Mouse (Mus musculus): ENCODE measurements around the gene Polr2l.

The Polr2l gene

DNA sequence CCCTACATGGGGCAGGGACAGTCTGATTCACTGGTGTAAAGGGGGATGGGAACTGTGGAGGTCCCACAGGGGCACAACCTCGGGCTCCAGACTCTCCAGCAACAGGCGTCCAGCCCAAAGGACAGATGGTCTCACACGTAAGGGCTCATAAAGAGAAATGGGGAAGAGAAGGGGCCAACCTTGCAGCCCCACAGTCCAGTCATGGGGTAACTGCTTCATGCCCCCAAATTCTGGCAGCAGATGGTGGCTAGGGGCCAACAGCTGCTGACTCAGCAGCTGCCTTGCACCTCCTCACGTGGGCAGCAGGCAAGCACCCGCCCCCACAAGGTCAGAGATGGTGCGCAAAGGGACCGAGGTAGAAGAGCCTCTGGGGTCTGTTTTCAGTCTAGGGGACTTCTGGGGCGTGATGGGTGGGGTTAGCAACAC, 42.7 kb downstream of the Polr2l start:
- no peak for DNase-seq (ENCODE audit: low spot score)

GRCm38 (mm10) chr7:141431434-141432185, 43.3 kb downstream of the Polr2l start:
- no peak for DNase-seq (ENCODE audit: low spot score)

DNA sequence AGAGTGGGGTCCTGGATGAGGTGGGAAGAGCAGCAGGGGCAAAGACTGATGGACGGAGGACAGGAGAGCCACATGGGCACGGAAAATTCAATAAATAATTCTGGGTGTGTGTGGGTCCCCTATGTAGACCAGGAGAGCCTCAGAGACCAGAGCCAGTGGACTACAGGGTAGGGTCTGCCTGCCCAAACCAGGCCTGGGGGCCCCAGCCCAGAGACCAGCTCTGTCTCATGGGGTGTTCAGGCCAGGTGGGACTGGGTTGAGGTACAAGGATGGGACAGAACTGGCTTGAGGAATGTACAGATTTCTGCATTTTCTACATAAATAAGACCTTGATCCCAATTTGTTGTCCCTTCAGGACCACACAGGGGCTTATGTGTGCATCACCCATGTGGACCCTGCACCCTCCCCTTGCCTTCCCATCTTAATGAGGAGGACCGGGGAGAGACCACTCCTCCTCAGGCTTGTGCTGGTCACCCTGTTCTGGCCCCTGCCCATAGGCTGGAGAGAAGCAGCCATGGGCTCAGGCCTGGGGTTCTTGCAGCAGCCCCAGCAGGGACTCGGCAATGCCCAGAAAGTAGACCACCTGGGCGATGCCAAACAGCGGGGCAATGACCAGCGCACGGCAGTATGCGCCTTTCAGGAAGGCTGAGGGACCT, 44.2 kb downstream of the Polr2l start:
- no peak for DNase-seq (ENCODE audit: low spot score)

DNA sequence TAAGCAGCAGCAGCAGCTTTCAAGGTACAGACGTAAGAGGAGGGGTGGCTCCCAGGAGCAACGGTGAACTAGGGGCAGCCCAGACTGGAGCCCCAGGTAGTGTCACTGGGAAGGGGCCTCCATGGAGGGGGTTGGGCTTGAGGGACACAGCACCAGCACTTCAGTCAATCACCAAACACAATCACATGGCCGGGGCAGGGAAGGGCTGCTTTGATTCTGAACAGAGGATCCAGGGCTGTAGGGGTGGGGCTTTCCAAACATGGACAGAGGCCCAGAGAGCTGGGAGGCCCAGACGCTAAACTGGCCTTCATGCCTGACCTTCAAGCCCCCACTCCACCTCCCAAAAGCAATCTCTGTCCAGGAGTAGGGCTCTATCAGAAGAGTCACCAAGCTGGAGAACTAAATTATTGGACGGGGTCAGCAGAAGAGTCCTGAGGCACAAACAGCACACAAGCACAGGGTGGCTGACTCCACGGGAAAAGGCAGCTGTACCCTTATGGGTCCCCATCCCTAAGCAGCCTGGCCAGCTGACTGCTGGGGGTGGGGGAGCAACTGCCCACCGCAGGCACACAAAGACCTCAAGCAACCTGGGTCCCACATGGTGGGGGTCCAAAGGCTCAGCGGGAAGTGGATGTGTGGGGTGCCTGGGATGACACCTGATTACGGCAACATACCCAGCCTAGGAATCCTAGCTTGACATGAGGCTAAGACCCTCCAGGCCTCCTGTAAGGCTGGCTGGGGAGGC, 44.9 kb downstream of the Polr2l start:
- DNase-seq (ENCODE audit: low spot score) = no peak

DNA sequence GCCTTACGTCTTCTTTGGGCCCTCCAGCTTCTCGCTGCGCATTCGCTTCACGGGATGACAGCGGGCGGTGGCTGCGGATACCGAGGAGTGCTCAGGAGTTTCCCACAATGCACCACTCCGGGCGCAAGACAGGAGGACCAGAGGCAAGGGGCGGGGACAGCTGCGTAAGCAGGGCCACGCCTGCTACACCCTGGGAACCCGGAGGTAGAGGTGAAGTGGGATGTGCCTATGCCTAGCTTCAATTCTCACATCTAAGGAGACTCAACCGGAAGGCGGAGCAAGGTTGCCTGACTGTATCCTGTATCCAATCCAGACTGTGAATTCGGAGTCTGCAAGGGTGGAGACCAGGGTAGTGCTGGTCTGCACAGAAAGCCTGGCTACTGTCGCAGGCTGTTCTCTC, 45.6 kb downstream of the Polr2l start, which contains the start of gene Cend1:
Cend1 (minus strand) TSS at position 182 of the 400 bp plus-strand sequence.
- no peak for DNase-seq (ENCODE audit: low spot score)

DNA sequence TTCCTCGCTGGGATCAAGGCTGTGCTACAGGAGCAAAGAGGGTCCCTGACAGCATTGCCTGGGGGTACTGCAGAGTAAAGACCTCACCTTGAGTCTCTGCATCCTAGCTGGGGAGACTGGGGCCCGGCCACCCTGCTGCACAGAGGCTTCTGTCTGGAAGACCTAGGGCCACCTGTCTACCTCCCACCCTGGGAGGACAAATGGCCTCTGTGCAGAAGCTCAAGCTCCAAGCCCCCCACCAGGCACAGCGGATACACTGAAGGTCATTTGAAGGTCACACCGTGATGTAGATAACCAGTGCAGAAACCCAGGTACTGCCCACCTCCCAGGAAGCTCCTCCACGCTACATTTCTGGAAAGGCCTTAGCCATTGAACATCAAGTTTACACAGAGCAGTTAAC, 46.2 kb downstream of the Polr2l start:
- no peak for DNase-seq (ENCODE audit: low spot score)

GRCm38 (mm10) chr7:141426948-141427730, 47.8 kb downstream of the Polr2l start:
- no peak for DNase-seq (ENCODE audit: low spot score)

- DNase-seq (ENCODE audit: low spot score) = no peak
Measured at GRCm38 (mm10) chr7:141423811-141424210, 51.1 kb downstream of the Polr2l start.
